8 mouse cellular contexts compared by ENCODE assay signal in the genomic region with DNA sequence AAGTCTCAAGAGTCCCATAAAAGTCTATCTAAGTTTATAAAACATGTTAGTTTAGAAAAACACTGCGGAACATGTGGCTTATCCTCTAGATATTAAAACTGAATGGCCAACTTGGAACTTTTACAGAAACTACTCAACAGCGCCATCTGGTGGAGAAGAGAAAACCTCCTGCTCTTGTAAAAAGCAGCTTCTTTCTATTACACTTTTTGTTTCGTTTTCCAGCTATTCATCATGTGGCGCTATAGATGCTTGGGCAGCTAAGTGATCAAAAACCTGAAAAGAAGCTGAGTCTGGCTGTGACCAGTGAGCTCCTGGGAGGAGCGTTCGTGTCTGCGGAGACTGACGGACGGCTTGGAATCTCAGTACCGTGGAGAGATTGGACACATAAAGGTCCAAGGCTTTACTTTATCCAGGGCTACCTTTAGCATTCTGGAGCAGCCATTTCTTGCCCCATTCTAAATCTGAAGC. TPM values are rescaled to one million over a fixed set of nuclear protein-coding genes. Genes with fewer than 3 reads are reported as not detected.
A peak's percentile ranks its signal among the peaks of the same experiment; 100 is the strongest.
DNase-seq lines count a peak whose midpoint lies in the region; ATAC-seq and TF ChIP-seq lines count a peak whose summit lies in the region.

No protein-coding gene starts in this region.

- H3K9me3 ChIP-seq in intestine, postnatal 0 days (ENCODE audit: control insufficient read depth) = no peaks in the 10 kb centered on the region
- no peaks in the 10 kb centered on the region for H3K9me3 ChIP-seq in limb, embryonic 11.5 days (ENCODE audit: control insufficient read depth, low read length)
- no peaks in the 10 kb centered on the region for H3K9me3 ChIP-seq in midbrain, embryonic 16.5 days (replicated peaks; ENCODE audit: control insufficient read depth, low read length, poor library complexity, severe bottlenecking)

- TF ChIP-seq CTCF in intestine, postnatal 0 days (IDR thresholded peaks at IDR 0.05; ENCODE audit: low read depth) = peak; percentile 87

- H3K4me3 ChIP-seq in intestine, postnatal 0 days (ENCODE audit: low read depth, low read length) = peak overlapping the region; percentile 26; the same call in 1 of the 2 replicates
- H3K4me3 ChIP-seq in limb, embryonic 11.5 days (ENCODE audit: low read depth, low read length) = no peak overlapping the region
- H3K4me3 ChIP-seq in midbrain, embryonic 16.5 days (ENCODE audit: low read depth, low read length) = peak overlapping the region; percentile 33

- H3K4me1 ChIP-seq in intestine, postnatal 0 days (replicated peaks; ENCODE audit: control insufficient read depth, insufficient read depth, low read length) = no peaks in the 10 kb centered on the region
- H3K4me1 ChIP-seq in limb, embryonic 11.5 days (ENCODE audit: control insufficient read depth, insufficient read depth, low read length) = no peaks in the 10 kb centered on the region
- no peaks in the 10 kb centered on the region for H3K4me1 ChIP-seq in midbrain, embryonic 16.5 days (ENCODE audit: control insufficient read depth, insufficient read depth, low read length)

- WGBS in intestine, postnatal 0 days = 37% methylated on average over 10 of the region's 10 CpGs
- WGBS in limb, embryonic 11.5 days = 51% methylated on average over 10 of the region's 10 CpGs
- WGBS in midbrain, embryonic 16.5 days = 14% methylated on average over 10 of the region's 10 CpGs

- no peaks in the 10 kb centered on the region for H3K27me3 ChIP-seq in intestine, postnatal 0 days (replicated peaks; ENCODE audit: control insufficient read depth, insufficient read depth, low read length)
- no peaks in the 10 kb centered on the region for H3K27me3 ChIP-seq in limb, embryonic 11.5 days (ENCODE audit: control insufficient read depth, insufficient read depth, low read length)
- H3K27me3 ChIP-seq in midbrain, embryonic 16.5 days (ENCODE audit: control insufficient read depth, insufficient read depth, low read depth, low read length) = no peaks in the 10 kb centered on the region
- no peaks in the 10 kb centered on the region for H3K27me3 ChIP-seq in splenic B cell, adult 2 months (ENCODE audit: control insufficient read depth, insufficient read depth, low read length, poor library complexity, severe bottlenecking)

- peak; percentile 42; the same call in 1 of the 2 replicates for ATAC-seq in granulocyte monocyte progenitor cell, adult 5-6 weeks (replicated peaks; ENCODE audit: poor library complexity, severe bottlenecking)
- peak; percentile 47 for ATAC-seq in intestine, postnatal 0 days
- no peak for ATAC-seq in limb, embryonic 11.5 days (ENCODE audit: insufficient number of reproducible peaks, low FRiP score, low TSS enrichment, low read depth)
- ATAC-seq in midbrain, embryonic 16.5 days = peak; percentile 54; the same call in 1 of the 2 replicates

- DNase-seq in 3T3-L1 (ENCODE audit: low read depth, low spot score) = peak; percentile 95
- peak; percentile 86 for DNase-seq in adrenal gland, postnatal 10 days
- DNase-seq in embryo, embryonic 9.5 days (ENCODE audit: extremely low spot score) = peak; percentile 64
- DNase-seq in limb, embryonic 11.5 days (ENCODE audit: low spot score) = peak; percentile 78
- peak; percentile 87 for DNase-seq in splenic B cell, adult 2 months (ENCODE audit: low read depth, low spot score)

- no peaks in the 10 kb centered on the region for H3K36me3 ChIP-seq in intestine, postnatal 0 days (ENCODE audit: control insufficient read depth, insufficient read depth)
- H3K36me3 ChIP-seq in limb, embryonic 11.5 days (ENCODE audit: control insufficient read depth, insufficient read depth, low read length) = no peaks in the 10 kb centered on the region
- H3K36me3 ChIP-seq in midbrain, embryonic 16.5 days (ENCODE audit: control insufficient read depth, insufficient read depth, low read length) = no peaks in the 10 kb centered on the region
- no peaks in the 10 kb centered on the region for H3K36me3 ChIP-seq in splenic B cell, adult 2 months (ENCODE audit: control insufficient read depth, insufficient read depth, low read length, poor library complexity, severe bottlenecking)

- no peak overlapping the region for H3K9ac ChIP-seq in intestine, postnatal 0 days (ENCODE audit: low read depth, low read length)
- no peak overlapping the region for H3K9ac ChIP-seq in limb, embryonic 11.5 days (ENCODE audit: low read length)
- H3K9ac ChIP-seq in midbrain, embryonic 16.5 days (ENCODE audit: low read depth, low read length) = peak overlapping the region; percentile 47; the same call in 1 of the 2 replicates

- H3K27ac ChIP-seq in intestine, postnatal 0 days (ENCODE audit: low read depth, low read length) = no peak overlapping the region
- no peak overlapping the region for H3K27ac ChIP-seq in limb, embryonic 11.5 days (replicated peaks; ENCODE audit: low read depth, low read length)
- H3K27ac ChIP-seq in midbrain, embryonic 16.5 days (ENCODE audit: low read length) = no peak overlapping the region

- peak overlapping the region; percentile 56 for H3K4me2 ChIP-seq in intestine, postnatal 0 days (replicated peaks; ENCODE audit: low read depth)
- no peak overlapping the region for H3K4me2 ChIP-seq in limb, embryonic 11.5 days (ENCODE audit: low read depth, severe bottlenecking)
- H3K4me2 ChIP-seq in midbrain, embryonic 16.5 days (ENCODE audit: low read length) = peak overlapping the region; percentile 49

RNA-seq across cellular contexts. Expression of a gene that starts 33.5 kb away (rescaled TPM):
- 10 to 100 TPM; 16.6 to 22.2 TPM for total RNA-seq in adrenal gland, postnatal 10 days (2021)
- total RNA-seq in granulocyte monocyte progenitor cell, adult 5-6 weeks (2014; fragmentation: Nextera tagmentation) = 0.51 and 1.5 TPM in 2 replicates
- total RNA-seq in granulocyte monocyte progenitor cell, adult 5-6 weeks (2017) = 0.13 and 0.52 TPM in 2 replicates
- polyA plus RNA-seq in intestine, postnatal 0 days (2015; fragmentation: Nextera tagmentation; extraction: Ambion mirVana) = 7.7 and 8.7 TPM in 2 replicates
- polyA plus RNA-seq in limb, embryonic 11.5 days (2014; fragmentation: Nextera tagmentation; extraction: Ambion mirVana) = 8.2 and 9.7 TPM in 2 replicates
- 50.4 and 55.3 TPM in 2 replicates for polyA plus RNA-seq in midbrain, embryonic 16.5 days (2015; fragmentation: Nextera tagmentation; extraction: Ambion mirVana)

RNA-seq across cellular contexts. Expression of a gene that starts 59.7 kb away (rescaled TPM):
- total RNA-seq in adrenal gland, postnatal 10 days (2021) = 100 to 1,000 TPM in 1 of 2 experiments, 10 to 100 TPM in 1; 89.8 to 136 TPM
- 1.8 and 5.1 TPM in 2 replicates for total RNA-seq in granulocyte monocyte progenitor cell, adult 5-6 weeks (2014; fragmentation: Nextera tagmentation)
- 2.2 and 2.8 TPM in 2 replicates for total RNA-seq in granulocyte monocyte progenitor cell, adult 5-6 weeks (2017)
- polyA plus RNA-seq in intestine, postnatal 0 days (2015; fragmentation: Nextera tagmentation; extraction: Ambion mirVana) = 36.4 and 38.3 TPM in 2 replicates
- polyA plus RNA-seq in limb, embryonic 11.5 days (2014; fragmentation: Nextera tagmentation; extraction: Ambion mirVana) = 2.4 and 2.8 TPM in 2 replicates
- 1.8 and 1.9 TPM in 2 replicates for polyA plus RNA-seq in midbrain, embryonic 16.5 days (2015; fragmentation: Nextera tagmentation; extraction: Ambion mirVana)
